Mouse (Mus musculus) midbrain, embryonic 14.5 days (tissue): ENCODE measurements around the gene Slc16a13. TPM values are rescaled to one million over a fixed set of nuclear protein-coding genes. Genes with fewer than 3 reads are reported as not detected.

Source experiments
- ATAC-seq: fragments of 200-750 bp; cut with Nextera tagmentation; 2 replicates; pipeline ENCODE4 v1.8.0; 2017; ENCODE audit warnings: moderate number of reproducible peaks, moderate library complexity; ENCODE audit not compliant: low FRiP score, low TSS enrichment
- DNase-seq: peaks from one replicate; pipeline ENCODE4 v3.0.0-alpha.2; 2015
- H3K27ac ChIP-seq: fragments of 300-500 bp; sonication (generic); replicated peaks from 2 replicates; pipeline ENCODE4 v1.5.1; 2014; ENCODE audit warnings: mild to moderate bottlenecking, low read depth, low read length, moderate library complexity
- H3K27me3 ChIP-seq: fragments of 300-500 bp; sonication (generic); 2 replicates; pipeline ENCODE4 v1.6.1; 2014; ENCODE audit warnings: low read length, control low read depth, mixed read lengths; ENCODE audit not compliant: control insufficient read depth, insufficient read depth
- H3K36me3 ChIP-seq: fragments of 300-500 bp; sonication (generic); 2 replicates; pipeline ENCODE4 v1.6.1; 2014; ENCODE audit warnings: low read length, control low read depth; ENCODE audit not compliant: control insufficient read depth, insufficient read depth
- H3K4me1 ChIP-seq: fragments of 300-500 bp; sonication (generic); 2 replicates; pipeline ENCODE4 v1.6.1; 2014; ENCODE audit warnings: mild to moderate bottlenecking, antibody characterized with exemption, low read length, control low read depth; ENCODE audit not compliant: control insufficient read depth, insufficient read depth
- H3K4me2 ChIP-seq: fragments of 300-500 bp; sonication (generic); 2 replicates; pipeline ENCODE4 v1.6.1; 2014; ENCODE audit warnings: mild to moderate bottlenecking, low read length, moderate library complexity
- H3K4me3 ChIP-seq: fragments of 300-500 bp; sonication (generic); replicated peaks from 2 replicates; pipeline ENCODE4 v1.5.1; 2014; ENCODE audit warnings: low read depth, low read length
- H3K9ac ChIP-seq: fragments of 300-500 bp; sonication (generic); replicated peaks from 2 replicates; pipeline ENCODE4 v1.6.1; 2014; ENCODE audit warnings: mild to moderate bottlenecking, low read length, moderate library complexity
- H3K9me3 ChIP-seq: fragments of 300-500 bp; sonication (generic); 2 replicates; pipeline ENCODE4 v1.6.1; 2016; ENCODE audit warnings: low read length, control low read depth, mixed read lengths; ENCODE audit not compliant: control insufficient read depth
- WGBS: fragments of 180-500 bp; shearing (Covaris S2); extraction: QIAGEN DNeasy Blood & Tissue Kit; methylation state at CpG from one replicate; pipeline ENCODE4 v1.1.7; 2014; 5-methylcytosine and 5-hydroxymethylcytosine counted together
- polyA plus RNA-seq: library from polyadenylated mRNA; unstranded; fragments of >200 nt; fragmentation: Nextera tagmentation; extraction: Ambion mirVana; gene quantifications from 2 replicates; pipeline ENCODE4 v1.2.1, GENCODE M21; 2014

Gene Slc16a13
- polyA plus RNA-seq, 1 experiment from 2014 or later = 10.7 TPM

GRCm38 (mm10) chr11:70198332-70198731 is 22.5 kb downstream of the Slc16a13 start:
- H3K27ac ChIP-seq = no peak overlapping the region
- H3K9me3 ChIP-seq = no peaks in the 10 kb centered on the region
- DNase-seq = no peak
- H3K9ac ChIP-seq = no peak overlapping the region
- H3K27me3 ChIP-seq = no peaks in the 10 kb centered on the region
- H3K4me2 ChIP-seq = no peak overlapping the region
- WGBS = 87% methylated on average over 3 of the region's 3 CpGs
- H3K4me1 ChIP-seq = no peaks in the 10 kb centered on the region
- ATAC-seq = no peak
- no peak overlapping the region for H3K4me3 ChIP-seq
- no peaks in the 10 kb centered on the region for H3K36me3 ChIP-seq

- H3K4me3 ChIP-seq = no peak overlapping the region
- no peak for ATAC-seq
- no peaks in the 10 kb centered on the region for H3K9me3 ChIP-seq
- DNase-seq = no peak
- no peak overlapping the region for H3K4me2 ChIP-seq
- H3K27ac ChIP-seq = no peak overlapping the region
- no peak overlapping the region for H3K9ac ChIP-seq
- H3K27me3 ChIP-seq = no peaks in the 10 kb centered on the region
- H3K36me3 ChIP-seq = no peaks in the 10 kb centered on the region
- H3K4me1 ChIP-seq = no peaks in the 10 kb centered on the region
- 59% methylated on average over 11 of the region's 11 CpGs for WGBS
Measured at GRCm38 (mm10) chr11:70193354-70194285, 27.2 kb downstream of the Slc16a13 start.

- Histone ChIP-seq H3K9me3 (no peaks in the 10 kb centered on the region), H3K27me3 (no peaks in the 10 kb centered on the region), H3K9ac (no peak overlapping the region), H3K4me1 (no peaks in the 10 kb centered on the region), H3K27ac (no peak overlapping the region), H3K36me3 (no peaks in the 10 kb centered on the region), H3K4me3 (no peak overlapping the region), H3K4me2 (no peak overlapping the region)
- 82% methylated on average over 4 of the region's 4 CpGs for WGBS
- DNase-seq (no peak), ATAC-seq (no peak)
Measured at GRCm38 (mm10) chr11:70192157-70192556, 28.7 kb downstream of the Slc16a13 start.

- WGBS = 86% methylated on average over 6 of the region's 6 CpGs
- DNase-seq (no peak), ATAC-seq (no peak)
- no peaks in the 10 kb centered on the region for H3K9me3 ChIP-seq
- H3K4me3 ChIP-seq = no peak overlapping the region
- no peaks in the 10 kb centered on the region for H3K36me3 ChIP-seq
- H3K27me3 ChIP-seq = no peaks in the 10 kb centered on the region
- no peak overlapping the region for H3K9ac ChIP-seq
- H3K4me2 ChIP-seq = no peak overlapping the region
- H3K4me1 ChIP-seq = no peaks in the 10 kb centered on the region
- no peak overlapping the region for H3K27ac ChIP-seq
Measured at GRCm38 (mm10) chr11:70191188-70191587, 29.7 kb downstream of the Slc16a13 start.

- H3K27ac ChIP-seq = no peak overlapping the region
- H3K9me3 ChIP-seq = no peaks in the 10 kb centered on the region
- no peak overlapping the region for H3K4me3 ChIP-seq
- 87% methylated on average over 28 of the region's 28 CpGs for WGBS
- DNase-seq (no peak), ATAC-seq (no peak)
- H3K27me3 ChIP-seq = no peaks in the 10 kb centered on the region
- no peak overlapping the region for H3K9ac ChIP-seq
- no peak overlapping the region for H3K4me2 ChIP-seq
- H3K36me3 ChIP-seq = no peaks in the 10 kb centered on the region
- H3K4me1 ChIP-seq = no peaks in the 10 kb centered on the region
Measured at GRCm38 (mm10) chr11:70189319-70190134, 31.3 kb downstream of the Slc16a13 start.

GRCm38 (mm10) chr11:70185120-70185519 is 35.7 kb downstream of the Slc16a13 start:
- Histone ChIP-seq H3K9ac (no peak overlapping the region), H3K9me3 (no peaks in the 10 kb centered on the region), H3K4me3 (no peak overlapping the region), H3K27me3 (no peaks in the 10 kb centered on the region), H3K27ac (no peak overlapping the region), H3K4me2 (no peak overlapping the region), H3K36me3 (no peaks in the 10 kb centered on the region), H3K4me1 (no peaks in the 10 kb centered on the region)
- WGBS = 79% methylated on average over 7 of the region's 7 CpGs
- no peak for ATAC-seq
- DNase-seq = no peak

GRCm38 (mm10) chr11:70180496-70180895 is 40.4 kb downstream of the Slc16a13 start:
- WGBS = 90% methylated on average over 4 of the region's 4 CpGs
- H3K4me2 ChIP-seq = no peak overlapping the region

GRCm38 (mm10) chr11:70179401-70179800 is 41.5 kb downstream of the Slc16a13 start:
- 0 out of 2 replicates have a peak overlapping the region, but pooled peaks have one; percentile 5 for H3K4me2 ChIP-seq
- no peak overlapping the region for H3K4me3 ChIP-seq
- no peaks in the 10 kb centered on the region for H3K27me3 ChIP-seq
- ATAC-seq (no peak), DNase-seq (peak; percentile 77)
- H3K4me1 ChIP-seq = no peaks in the 10 kb centered on the region
- 23% methylated on average over 14 of the region's 14 CpGs for WGBS
- H3K9me3 ChIP-seq = no peaks in the 10 kb centered on the region
- H3K27ac ChIP-seq = no peak overlapping the region
- no peaks in the 10 kb centered on the region for H3K36me3 ChIP-seq
- no peak overlapping the region for H3K9ac ChIP-seq

More at GRCm38 (mm10) chr11:70180496-70180895, 40.4 kb downstream of the Slc16a13 start:
- Histone ChIP-seq H3K27me3 (no peaks in the 10 kb centered on the region), H3K4me3 (no peak overlapping the region), H3K9me3 (no peaks in the 10 kb centered on the region), H3K9ac (no peak overlapping the region), H3K36me3 (no peaks in the 10 kb centered on the region), H3K27ac (no peak overlapping the region), H3K4me1 (no peaks in the 10 kb centered on the region)
- DNase-seq = no peak
- ATAC-seq = no peak
